Mouse (Mus musculus): ENCODE measurements around the gene H2al1b. TPM values are rescaled to one million over a fixed set of nuclear protein-coding genes. Genes with fewer than 3 reads are reported as not detected.
"Not testable (repeated sequence)": the region's sequence is repeated elsewhere in the genome, so short reads cannot be mapped to it uniquely, and the experiment has no call there.

The H2al1b gene
- polyA plus RNA-seq, 1 experiment from 2014 or later = not detected

DNA sequence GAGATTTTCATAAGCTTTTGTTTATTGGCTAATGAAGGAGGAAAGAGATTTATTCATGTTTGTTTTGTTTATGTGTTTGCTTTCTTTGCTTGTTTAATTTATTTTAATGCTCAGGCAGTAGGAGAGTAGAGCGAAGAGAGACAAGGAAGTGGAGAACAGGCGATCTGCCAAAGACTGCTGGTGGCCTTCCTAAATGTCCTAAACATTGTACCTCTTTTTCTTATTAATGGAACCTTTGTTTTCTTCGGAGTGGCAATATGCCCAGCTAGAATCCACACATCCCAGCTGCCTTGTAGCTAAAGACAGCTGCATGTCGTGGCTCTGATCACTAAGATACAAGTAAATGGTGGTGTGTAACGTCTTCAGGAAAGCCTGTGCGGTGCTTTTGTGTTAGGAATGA, 25.1 kb upstream of the H2al1b start:
- ATAC-seq (replicated peaks; ENCODE audit: insufficient number of reproducible peaks, low FRiP score, low TSS enrichment) = no peak
- no peak overlapping the region for H3K9ac ChIP-seq (ENCODE audit: low read depth, low read length)

GRCm38 (mm10) chrX:11280741-11281140, 21.5 kb upstream of the H2al1b start:
- no peaks in the 10 kb centered on the region for H3K36me3 ChIP-seq (ENCODE audit: control insufficient read depth, insufficient read depth, low read length)
- 0 out of 2 replicates have a peak, but pooled peaks cover 2% of the 10 kb centered on the region for H3K27me3 ChIP-seq (ENCODE audit: control insufficient read depth, insufficient read depth, low read length)
- no peak overlapping the region for H3K9ac ChIP-seq (ENCODE audit: low read depth, low read length)
- H3K9me3 ChIP-seq (replicated peaks; ENCODE audit: control insufficient read depth, low read length) = no peaks in the 10 kb centered on the region
- no peak overlapping the region for H3K4me2 ChIP-seq
- no peak overlapping the region for H3K27ac ChIP-seq (ENCODE audit: low read depth, low read length)
- ATAC-seq (replicated peaks; ENCODE audit: insufficient number of reproducible peaks, low FRiP score, low TSS enrichment) = no peak
- no peaks in the 10 kb centered on the region for H3K4me1 ChIP-seq (ENCODE audit: control insufficient read depth, insufficient read depth, low read length)
- H3K4me3 ChIP-seq (ENCODE audit: low read depth, low read length) = no peak overlapping the region
- WGBS (ENCODE audit: insufficient replicate concordance) = 60% methylated on average over 2 of the region's 2 CpGs

More for the DNA sequence above, 25.1 kb upstream of the H2al1b start:
- no peaks in the 10 kb centered on the region for H3K4me1 ChIP-seq (ENCODE audit: control insufficient read depth, insufficient read depth, low read length)
- H3K27ac ChIP-seq (ENCODE audit: low read depth, low read length) = no peak overlapping the region
- no peaks in the 10 kb centered on the region for H3K36me3 ChIP-seq (ENCODE audit: control insufficient read depth, insufficient read depth, low read length)
- no peaks in the 10 kb centered on the region for H3K9me3 ChIP-seq (replicated peaks; ENCODE audit: control insufficient read depth, low read length)
- H3K27me3 ChIP-seq (ENCODE audit: control insufficient read depth, insufficient read depth, low read length) = no peaks in the 10 kb centered on the region
- no peak overlapping the region for H3K4me2 ChIP-seq
- H3K4me3 ChIP-seq (ENCODE audit: low read depth, low read length) = no peak overlapping the region
- 68% methylated on average over 6 of the region's 6 CpGs for WGBS (ENCODE audit: insufficient replicate concordance)

DNA sequence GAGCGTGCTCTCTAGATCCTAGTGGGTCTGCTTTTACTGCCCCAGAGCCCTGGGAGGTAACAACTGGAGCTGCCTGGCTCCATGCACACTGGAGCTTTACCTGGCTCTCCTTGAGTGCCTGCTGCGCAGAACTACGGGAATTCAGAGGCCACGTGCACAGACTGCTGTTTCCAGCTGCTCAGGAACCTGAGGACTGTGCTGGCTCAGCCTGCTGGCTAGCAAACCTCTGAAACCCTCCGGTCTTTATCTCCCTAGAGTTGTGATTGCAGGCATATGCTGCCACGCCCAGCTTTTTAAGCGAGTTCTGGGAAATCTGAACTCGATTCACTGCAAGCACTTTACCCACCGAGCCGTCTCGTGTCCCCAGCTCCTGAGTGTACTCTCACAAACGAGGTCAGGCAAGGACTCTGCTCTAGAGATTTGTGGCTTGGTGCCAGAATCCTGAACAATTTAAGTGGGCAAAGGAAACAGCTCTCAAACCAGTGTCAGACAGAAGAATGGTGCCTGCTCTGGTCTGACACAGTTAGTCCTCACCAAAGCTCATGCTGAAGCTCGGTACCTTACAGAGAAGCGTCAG, 13.8 kb upstream of the H2al1b start:
- Histone ChIP-seq H3K9ac (ENCODE audit: low read depth, low read length) (no peak overlapping the region), H3K4me2 (no peak overlapping the region), H3K4me1 (ENCODE audit: control insufficient read depth, insufficient read depth, low read length) (no peaks in the 10 kb centered on the region), H3K27ac (ENCODE audit: low read depth, low read length) (no peak overlapping the region), H3K9me3 (replicated peaks; ENCODE audit: control insufficient read depth, low read length) (no peaks in the 10 kb centered on the region), H3K27me3 (ENCODE audit: control insufficient read depth, insufficient read depth, low read length) (peaks cover 5% of the 10 kb centered on the region; the same call in 1 of the 2 replicates), H3K4me3 (ENCODE audit: low read depth, low read length) (no peak overlapping the region), H3K36me3 (ENCODE audit: control insufficient read depth, insufficient read depth, low read length) (no peaks in the 10 kb centered on the region)
- 48% methylated on average over 14 of the region's 14 CpGs for WGBS (ENCODE audit: insufficient replicate concordance)
- no peak for ATAC-seq (replicated peaks; ENCODE audit: insufficient number of reproducible peaks, low FRiP score, low TSS enrichment)

GRCm38 (mm10) chrX:11289244-11289643, 13.0 kb upstream of the H2al1b start:
- no peak for ATAC-seq (replicated peaks; ENCODE audit: insufficient number of reproducible peaks, low FRiP score, low TSS enrichment)
- 55% methylated on average over 4 of the region's 4 CpGs for WGBS (ENCODE audit: insufficient replicate concordance)

DNA sequence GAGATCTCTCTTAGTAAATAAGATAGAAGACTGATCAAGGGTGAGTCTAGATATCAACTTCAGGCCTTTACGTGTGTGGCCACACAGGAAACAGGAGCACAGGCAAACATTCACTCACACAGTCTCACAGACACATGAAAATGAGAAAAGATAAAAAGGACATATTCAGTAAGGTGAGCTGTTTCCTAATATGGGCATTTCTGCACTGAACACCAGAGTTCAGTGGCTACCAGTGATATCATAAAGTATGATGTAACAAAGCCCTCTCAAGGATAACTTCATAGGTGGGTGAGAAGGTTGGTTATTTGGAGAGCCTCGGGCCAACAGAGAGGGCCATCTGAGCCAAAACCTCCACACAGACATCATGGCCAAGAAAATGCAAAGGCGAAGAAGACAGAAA, 3.3 kb upstream of the H2al1b start, which contains the start of gene H2al1a:
Gene H2al1a, plus strand, starts transcription at position 301 of the 400 bp plus-strand sequence.
- H3K27ac ChIP-seq (ENCODE audit: low read depth, low read length); H3K36me3 ChIP-seq (ENCODE audit: control insufficient read depth, insufficient read depth, low read length); H3K27me3 ChIP-seq (ENCODE audit: control insufficient read depth, insufficient read depth, low read length); H3K4me2 ChIP-seq; ATAC-seq (replicated peaks; ENCODE audit: insufficient number of reproducible peaks, low FRiP score, low TSS enrichment); H3K9ac ChIP-seq (ENCODE audit: low read depth, low read length); H3K9me3 ChIP-seq (replicated peaks; ENCODE audit: control insufficient read depth, low read length); H3K4me1 ChIP-seq (ENCODE audit: control insufficient read depth, insufficient read depth, low read length); H3K4me3 ChIP-seq (ENCODE audit: low read depth, low read length): not testable (repeated sequence)
- no CpG with 5 or more reads among the region's 3 CpGs for WGBS (ENCODE audit: insufficient replicate concordance)

More at GRCm38 (mm10) chrX:11289244-11289643, 13.0 kb upstream of the H2al1b start:
- Histone ChIP-seq H3K4me2 (no peak overlapping the region), H3K9ac (ENCODE audit: low read depth, low read length) (no peak overlapping the region), H3K9me3 (replicated peaks; ENCODE audit: control insufficient read depth, low read length) (no peaks in the 10 kb centered on the region), H3K27ac (ENCODE audit: low read depth, low read length) (no peak overlapping the region), H3K36me3 (ENCODE audit: control insufficient read depth, insufficient read depth, low read length) (no peaks in the 10 kb centered on the region), H3K4me3 (ENCODE audit: low read depth, low read length) (no peak overlapping the region), H3K4me1 (ENCODE audit: control insufficient read depth, insufficient read depth, low read length) (no peaks in the 10 kb centered on the region), H3K27me3 (ENCODE audit: control insufficient read depth, insufficient read depth, low read length) (peaks cover 5% of the 10 kb centered on the region; the same call in 1 of the 2 replicates)

DNA sequence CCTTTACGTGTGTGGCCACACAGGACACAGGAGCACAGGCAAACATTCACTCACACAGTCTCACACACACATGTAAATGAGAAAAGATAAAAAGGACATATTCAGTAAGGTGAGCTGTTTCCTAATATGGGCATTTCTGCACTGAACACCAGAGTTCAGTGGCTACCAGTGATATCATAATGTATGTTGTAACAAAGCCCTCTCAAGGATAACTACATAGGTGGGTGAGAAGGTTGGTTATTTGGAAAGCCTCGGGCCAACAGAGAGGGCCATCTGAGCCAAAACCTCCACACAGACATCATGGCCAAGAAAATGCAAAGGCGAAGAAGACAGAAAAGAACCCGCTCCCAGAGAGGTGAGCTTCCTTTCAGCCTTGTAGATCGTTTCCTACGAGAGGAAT, 3.1 kb downstream of the H2al1b start, which contains the start of gene H2al1c:
Gene H2al1c, plus strand, starts transcription at position 301 of the 400 bp plus-strand sequence.
- not testable (repeated sequence) for ATAC-seq (replicated peaks; ENCODE audit: insufficient number of reproducible peaks, low FRiP score, low TSS enrichment); H3K4me2 ChIP-seq; H3K36me3 ChIP-seq (ENCODE audit: control insufficient read depth, insufficient read depth, low read length); H3K9ac ChIP-seq (ENCODE audit: low read depth, low read length); H3K9me3 ChIP-seq (replicated peaks; ENCODE audit: control insufficient read depth, low read length); H3K27ac ChIP-seq (ENCODE audit: low read depth, low read length); H3K27me3 ChIP-seq (ENCODE audit: control insufficient read depth, insufficient read depth, low read length); H3K4me3 ChIP-seq (ENCODE audit: low read depth, low read length); H3K4me1 ChIP-seq (ENCODE audit: control insufficient read depth, insufficient read depth, low read length)
- 33% methylated on average over 1 of the region's 6 CpGs for WGBS (ENCODE audit: insufficient replicate concordance)

GRCm38 (mm10) chrX:11308524-11308923, 6.3 kb downstream of the H2al1b start, which contains the start of gene H2al1d:
TSS of gene H2al1d (plus strand) at chrX:11308824.
- not testable (repeated sequence) for ATAC-seq (replicated peaks; ENCODE audit: insufficient number of reproducible peaks, low FRiP score, low TSS enrichment)

GRCm38 (mm10) chrX:11311634-11312033, 9.4 kb downstream of the H2al1b start, which contains the start of gene H2al1e:
TSS of gene H2al1e (plus strand) at chrX:11311934.
- not testable (repeated sequence) for H3K27me3 ChIP-seq (ENCODE audit: control insufficient read depth, insufficient read depth, low read length); H3K27ac ChIP-seq (ENCODE audit: low read depth, low read length); H3K4me3 ChIP-seq (ENCODE audit: low read depth, low read length); H3K36me3 ChIP-seq (ENCODE audit: control insufficient read depth, insufficient read depth, low read length); H3K9ac ChIP-seq (ENCODE audit: low read depth, low read length); ATAC-seq (replicated peaks; ENCODE audit: insufficient number of reproducible peaks, low FRiP score, low TSS enrichment); H3K9me3 ChIP-seq (replicated peaks; ENCODE audit: control insufficient read depth, low read length); H3K4me1 ChIP-seq (ENCODE audit: control insufficient read depth, insufficient read depth, low read length); H3K4me2 ChIP-seq
- WGBS (ENCODE audit: insufficient replicate concordance) = no CpG with 5 or more reads among the region's 3 CpGs

More at GRCm38 (mm10) chrX:11308524-11308923, 6.3 kb downstream of the H2al1b start, which contains the start of gene H2al1d:
- no CpG with 5 or more reads among the region's 6 CpGs for WGBS (ENCODE audit: insufficient replicate concordance)
- H3K4me2 ChIP-seq; H3K9ac ChIP-seq (ENCODE audit: low read depth, low read length); H3K4me1 ChIP-seq (ENCODE audit: control insufficient read depth, insufficient read depth, low read length); H3K36me3 ChIP-seq (ENCODE audit: control insufficient read depth, insufficient read depth, low read length); H3K27ac ChIP-seq (ENCODE audit: low read depth, low read length); H3K9me3 ChIP-seq (replicated peaks; ENCODE audit: control insufficient read depth, low read length); H3K4me3 ChIP-seq (ENCODE audit: low read depth, low read length); H3K27me3 ChIP-seq (ENCODE audit: control insufficient read depth, insufficient read depth, low read length): not testable (repeated sequence)

DNA sequence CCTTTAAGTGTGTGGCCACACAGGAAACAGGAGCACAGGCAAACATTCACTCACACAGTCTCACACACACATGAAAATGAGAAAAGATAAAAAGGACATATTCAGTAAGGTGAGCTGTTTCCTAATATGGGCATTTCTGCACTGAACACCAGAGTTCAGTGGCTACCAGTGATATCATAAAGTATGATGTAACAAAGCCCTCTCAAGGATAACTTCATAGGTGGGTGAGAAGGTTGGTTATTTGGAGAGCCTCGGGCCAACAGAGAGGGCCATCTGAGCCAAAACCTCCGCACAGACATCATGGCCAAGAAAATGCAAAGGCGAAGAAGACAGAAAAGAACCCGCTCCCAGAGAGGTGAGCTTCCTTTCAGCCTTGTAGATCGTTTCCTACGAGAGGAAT, 12.6 kb downstream of the H2al1b start, which contains the start of gene H2al1f:
Gene H2al1f, plus strand, starts transcription at position 301 of the 400 bp plus-strand sequence.
- H3K4me1 ChIP-seq (ENCODE audit: control insufficient read depth, insufficient read depth, low read length); H3K9me3 ChIP-seq (replicated peaks; ENCODE audit: control insufficient read depth, low read length); H3K9ac ChIP-seq (ENCODE audit: low read depth, low read length); ATAC-seq (replicated peaks; ENCODE audit: insufficient number of reproducible peaks, low FRiP score, low TSS enrichment); H3K27ac ChIP-seq (ENCODE audit: low read depth, low read length); H3K27me3 ChIP-seq (ENCODE audit: control insufficient read depth, insufficient read depth, low read length); H3K4me2 ChIP-seq; H3K36me3 ChIP-seq (ENCODE audit: control insufficient read depth, insufficient read depth, low read length); H3K4me3 ChIP-seq (ENCODE audit: low read depth, low read length): not testable (repeated sequence)
- no CpG with 5 or more reads among the region's 6 CpGs for WGBS (ENCODE audit: insufficient replicate concordance)

Measured in heart, embryonic 11.5 days (tissue).